Mouse (Mus musculus) midbrain, embryonic 13.5 days (tissue): ENCODE results near the gene Gp1ba. TPM values are rescaled to one million over a fixed set of nuclear protein-coding genes. Genes with fewer than 3 reads are reported as not detected.

ENCODE experiments used
- ATAC-seq: fragments of 200-750 bp; cut with Nextera tagmentation; 2 replicates; pipeline ENCODE4 v1.8.0; 2017; ENCODE audit warnings: mild to moderate bottlenecking, moderate TSS enrichment, moderate library complexity
- H3K27ac ChIP-seq: fragments of 300-500 bp; sonication (generic); 2 replicates; pipeline ENCODE4 v1.5.1; 2015; ENCODE audit warnings: inconsistent platforms, mild to moderate bottlenecking, moderate library complexity
- H3K27me3 ChIP-seq: fragments of 300-500 bp; sonication (generic); 2 replicates; pipeline ENCODE4 v1.6.1; 2015; ENCODE audit warnings: mild to moderate bottlenecking, inconsistent platforms
- H3K36me3 ChIP-seq: fragments of 300-500 bp; sonication (generic); 2 replicates; pipeline ENCODE4 v1.6.1; 2015; ENCODE audit warnings: mild to moderate bottlenecking, inconsistent platforms
- H3K4me1 ChIP-seq: fragments of 300-500 bp; sonication (generic); replicated peaks from 2 replicates; pipeline ENCODE4 v1.6.1; 2015; ENCODE audit warnings: inconsistent platforms
- H3K4me2 ChIP-seq: fragments of 300-500 bp; sonication (generic); replicated peaks from 2 replicates; pipeline ENCODE4 v1.6.1; 2015; ENCODE audit warnings: moderate library complexity, mild to moderate bottlenecking, inconsistent platforms
- H3K4me3 ChIP-seq: fragments of 300-500 bp; sonication (generic); replicated peaks from 2 replicates; pipeline ENCODE4 v1.5.1; 2015; ENCODE audit warnings: mild to moderate bottlenecking, inconsistent platforms
- H3K9ac ChIP-seq: fragments of 300-500 bp; sonication (generic); replicated peaks from 2 replicates; pipeline ENCODE4 v1.6.1; 2015; ENCODE audit warnings: mild to moderate bottlenecking, inconsistent platforms
- H3K9me3 ChIP-seq: fragments of 300-500 bp; sonication (generic); 2 replicates; pipeline ENCODE4 v1.6.1; 2016; ENCODE audit warnings: mild to moderate bottlenecking, inconsistent platforms
- WGBS: fragments of 180-500 bp; shearing (Covaris S2); methylation state at CpG from one replicate; pipeline ENCODE4 v1.1.7; 2015; 5-methylcytosine and 5-hydroxymethylcytosine counted together
- polyA plus RNA-seq: library from polyadenylated mRNA; unstranded; fragments of >200 nt; fragmentation: Nextera tagmentation; extraction: Ambion mirVana; gene quantifications from 2 replicates; pipeline ENCODE4 v1.2.1, GENCODE M21; 2015

Gp1ba gene
- polyA plus RNA-seq, 1 experiment from 2014 or later, result 0.26 TPM

- Histone ChIP-seq H3K27ac (peak overlapping the region; percentile 89), H3K36me3 (peaks cover 43% of the 10 kb centered on the region), H3K9ac (peak overlapping the region; percentile 75), H3K27me3 (no peaks in the 10 kb centered on the region), H3K9me3 (no peaks in the 10 kb centered on the region), H3K4me2 (peak overlapping the region; percentile 94), H3K4me3 (peak overlapping the region; percentile 72), H3K4me1 (peaks cover 37% of the 10 kb centered on the region)
- peak; percentile 46 for ATAC-seq
- WGBS, result 2% methylated on average over 15 of the region's 15 CpGs
Measured at GRCm38 (mm10) chr11:70668335-70668770, 29.4 kb downstream of the Gp1ba start.

- peak; percentile 97 for ATAC-seq
- WGBS, result under 1% methylated on average over 44 of the region's 44 CpGs
- Histone ChIP-seq H3K36me3 (peaks cover 42% of the 10 kb centered on the region), H3K9me3 (no peaks in the 10 kb centered on the region), H3K27ac (peak within 1 kb of the TSS; percentile 98), H3K27me3 (no peaks in the 10 kb centered on the region), H3K4me1 (peaks cover 37% of the 10 kb centered on the region), H3K9ac (peak within 1 kb of the TSS; percentile 76), H3K4me3 (peak within 1 kb of the TSS; percentile 72), H3K4me2 (peak within 1 kb of the TSS; percentile 94)
Measured at GRCm38 (mm10) chr11:70668771-70669505, 30.0 kb downstream of the Gp1ba start, which contains the start of gene Spag7. Spag7 (minus strand) TSS chr11:70669416.

- no peaks in the 10 kb centered on the region for H3K27me3 ChIP-seq
- H3K9me3 ChIP-seq, result no peaks in the 10 kb centered on the region
- peak overlapping the region; percentile 72 for H3K4me3 ChIP-seq
- ATAC-seq, result peak; percentile 48
- H3K27ac ChIP-seq, result peak overlapping the region; percentile 98
- peak overlapping the region; percentile 76 for H3K9ac ChIP-seq
- H3K36me3 ChIP-seq, result peaks cover 41% of the 10 kb centered on the region
- peaks cover 37% of the 10 kb centered on the region for H3K4me1 ChIP-seq
- peak overlapping the region; percentile 93 for H3K4me2 ChIP-seq
- under 1% methylated on average over 31 of the region's 31 CpGs for WGBS
Measured at GRCm38 (mm10) chr11:70669582-70670345, 30.8 kb downstream of the Gp1ba start.

GRCm38 (mm10) chr11:70670483-70670882, 31.6 kb downstream of the Gp1ba start:
- 36% methylated on average over 14 of the region's 14 CpGs for WGBS
- Histone ChIP-seq H3K4me3 (peak overlapping the region; percentile 72), H3K27ac (peak overlapping the region; percentile 98), H3K36me3 (peaks cover 40% of the 10 kb centered on the region), H3K4me2 (peak overlapping the region; percentile 93), H3K27me3 (no peaks in the 10 kb centered on the region), H3K4me1 (peaks cover 37% of the 10 kb centered on the region), H3K9ac (peak overlapping the region; percentile 76), H3K9me3 (no peaks in the 10 kb centered on the region)
- no peak for ATAC-seq

GRCm38 (mm10) chr11:70671333-70672047, 32.6 kb downstream of the Gp1ba start:
- H3K4me3 ChIP-seq, result peak overlapping the region; percentile 72
- peaks cover 45% of the 10 kb centered on the region for H3K36me3 ChIP-seq
- no peak overlapping the region for H3K27ac ChIP-seq
- no peak for ATAC-seq
- H3K4me1 ChIP-seq, result peaks cover 37% of the 10 kb centered on the region
- 81% methylated on average over 16 of the region's 16 CpGs for WGBS
- no peaks in the 10 kb centered on the region for H3K27me3 ChIP-seq
- H3K9me3 ChIP-seq, result no peaks in the 10 kb centered on the region
- H3K4me2 ChIP-seq, result peak overlapping the region; percentile 93
- peak overlapping the region; percentile 76 for H3K9ac ChIP-seq

- Histone ChIP-seq H3K27me3 (no peaks in the 10 kb centered on the region), H3K9ac (peak overlapping the region; percentile 41; the same call in 1 of the 2 replicates), H3K9me3 (no peaks in the 10 kb centered on the region), H3K36me3 (peaks cover 56% of the 10 kb centered on the region), H3K4me3 (no peak overlapping the region), H3K27ac (no peak overlapping the region), H3K4me1 (peaks cover 20% of the 10 kb centered on the region), H3K4me2 (no peak overlapping the region)
- WGBS, result 55% methylated on average over 6 of the region's 6 CpGs
- ATAC-seq, result no peak
Measured at GRCm38 (mm10) chr11:70674014-70674413, 35.1 kb downstream of the Gp1ba start.

- H3K4me2 ChIP-seq, result no peak overlapping the region
- H3K4me3 ChIP-seq, result no peak overlapping the region
- H3K27ac ChIP-seq, result no peak overlapping the region
- ATAC-seq, result no peak
- H3K9me3 ChIP-seq, result no peaks in the 10 kb centered on the region
- H3K36me3 ChIP-seq, result peaks cover 61% of the 10 kb centered on the region
- H3K27me3 ChIP-seq, result no peaks in the 10 kb centered on the region
- no peak overlapping the region for H3K9ac ChIP-seq
- 65% methylated on average over 11 of the region's 11 CpGs for WGBS
- peaks cover 20% of the 10 kb centered on the region for H3K4me1 ChIP-seq
Measured at GRCm38 (mm10) chr11:70674501-70674900, 35.6 kb downstream of the Gp1ba start.

GRCm38 (mm10) chr11:70678092-70678491, 39.2 kb downstream of the Gp1ba start:
- Histone ChIP-seq H3K4me3 (no peak overlapping the region), H3K36me3 (peaks cover 70% of the 10 kb centered on the region), H3K9ac (no peak overlapping the region), H3K4me2 (no peak overlapping the region), H3K27me3 (no peaks in the 10 kb centered on the region), H3K9me3 (no peaks in the 10 kb centered on the region), H3K4me1 (peaks cover 20% of the 10 kb centered on the region), H3K27ac (no peak overlapping the region)
- no peak for ATAC-seq
- WGBS, result 88% methylated on average over 9 of the region's 9 CpGs

GRCm38 (mm10) chr11:70678576-70678975, 39.7 kb downstream of the Gp1ba start:
- ATAC-seq, result no peak
- Histone ChIP-seq H3K9me3 (no peaks in the 10 kb centered on the region), H3K27ac (no peak overlapping the region), H3K4me1 (peaks cover 22% of the 10 kb centered on the region), H3K36me3 (peaks cover 73% of the 10 kb centered on the region), H3K4me2 (no peak overlapping the region), H3K9ac (no peak overlapping the region), H3K4me3 (no peak overlapping the region), H3K27me3 (no peaks in the 10 kb centered on the region)
- WGBS, result 82% methylated on average over 2 of the region's 2 CpGs

- H3K4me2 ChIP-seq, result no peak overlapping the region
- no peak for ATAC-seq
- no peak overlapping the region for H3K27ac ChIP-seq
- WGBS, result 95% methylated on average over 8 of the region's 8 CpGs
- no peak overlapping the region for H3K9ac ChIP-seq
- no peaks in the 10 kb centered on the region for H3K27me3 ChIP-seq
- H3K9me3 ChIP-seq, result no peaks in the 10 kb centered on the region
- H3K4me1 ChIP-seq, result peaks cover 22% of the 10 kb centered on the region
- H3K36me3 ChIP-seq, result peaks cover 73% of the 10 kb centered on the region
- no peak overlapping the region for H3K4me3 ChIP-seq
Measured at GRCm38 (mm10) chr11:70679361-70679760, 40.4 kb downstream of the Gp1ba start.

- Histone ChIP-seq H3K4me1 (peaks cover 22% of the 10 kb centered on the region), H3K9me3 (no peaks in the 10 kb centered on the region), H3K27ac (no peak overlapping the region), H3K4me3 (no peak overlapping the region), H3K4me2 (no peak overlapping the region), H3K27me3 (no peaks in the 10 kb centered on the region), H3K36me3 (peaks cover 72% of the 10 kb centered on the region), H3K9ac (no peak overlapping the region)
- no peak for ATAC-seq
- 97% methylated on average over 6 of the region's 8 CpGs for WGBS
Measured at GRCm38 (mm10) chr11:70679894-70680293, 41.0 kb downstream of the Gp1ba start.
